Mouse (Mus musculus): ENCODE data around the gene Tsn. TPM values are rescaled to one million over a fixed set of nuclear protein-coding genes. Genes with fewer than 3 reads are reported as not detected.
A peak's percentile ranks its signal among the peaks of the same experiment; 100 is the strongest.

Gene Tsn
- 215 and 239 TPM in 2 replicates for polyA plus RNA-seq (2015; fragmentation: Nextera tagmentation; extraction: Ambion mirVana)

DNA sequence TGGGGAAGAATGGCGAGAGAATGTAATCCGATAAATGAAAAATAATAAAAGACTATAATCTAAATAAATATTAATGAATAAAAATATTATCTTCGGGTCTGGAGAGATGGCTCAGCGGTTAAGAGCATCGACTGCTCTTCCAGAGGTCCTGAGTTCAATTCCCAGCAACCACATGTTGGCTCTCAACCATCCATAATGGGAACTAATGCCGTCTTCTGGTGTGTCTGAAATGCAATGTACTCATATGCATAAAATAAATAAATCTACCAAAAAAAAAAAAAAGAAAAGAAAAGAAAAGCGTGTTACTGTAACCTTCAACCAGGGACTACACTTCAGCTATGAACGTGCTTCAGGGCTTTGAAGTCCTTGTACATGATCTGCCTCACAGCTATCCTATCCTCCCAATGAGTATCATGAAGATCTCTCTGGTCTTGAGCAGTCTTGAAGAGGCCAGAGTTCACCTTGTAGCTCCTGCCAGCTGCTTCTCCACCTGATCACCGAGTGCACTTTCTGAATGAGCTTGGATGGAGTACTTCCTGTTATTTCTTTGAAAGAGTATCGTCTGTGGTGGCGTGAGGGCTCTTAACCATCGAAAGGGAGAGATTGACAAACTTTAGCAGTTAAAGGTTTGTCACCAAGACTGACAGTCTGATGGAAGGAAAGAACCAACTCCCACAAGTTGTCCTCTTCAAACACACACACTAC is at the start of gene Tsn:
TSS of gene Tsn (minus strand) at position 118 of the 705 bp plus-strand sequence.
- H3K27me3 ChIP-seq (replicated peaks; ENCODE audit: control insufficient read depth, insufficient read depth, low read length), result no peaks in the 10 kb centered on the region
- peak within 1 kb of the TSS; percentile 95 for H3K27ac ChIP-seq (ENCODE audit: low read length)
- no peaks in the 10 kb centered on the region for H3K9me3 ChIP-seq (ENCODE audit: control insufficient read depth, low read length)
- 48% methylated on average over 12 of the region's 12 CpGs for WGBS
- peak within 1 kb of the TSS; percentile 58 for H3K4me2 ChIP-seq (ENCODE audit: low read depth, low read length)
- peak within 1 kb of the TSS; percentile 85 for H3K9ac ChIP-seq (ENCODE audit: low read depth, low read length)
- H3K4me1 ChIP-seq (ENCODE audit: control insufficient read depth, insufficient read depth, low read length), result peaks cover 7% of the 10 kb centered on the region
- ATAC-seq, result peak; percentile 29
- H3K36me3 ChIP-seq (ENCODE audit: control insufficient read depth, insufficient read depth, low read length), result peaks cover 2% of the 10 kb centered on the region; the same call in 1 of the 2 replicates
- H3K4me3 ChIP-seq (ENCODE audit: low read length), result peak within 1 kb of the TSS; percentile 79

DNA sequence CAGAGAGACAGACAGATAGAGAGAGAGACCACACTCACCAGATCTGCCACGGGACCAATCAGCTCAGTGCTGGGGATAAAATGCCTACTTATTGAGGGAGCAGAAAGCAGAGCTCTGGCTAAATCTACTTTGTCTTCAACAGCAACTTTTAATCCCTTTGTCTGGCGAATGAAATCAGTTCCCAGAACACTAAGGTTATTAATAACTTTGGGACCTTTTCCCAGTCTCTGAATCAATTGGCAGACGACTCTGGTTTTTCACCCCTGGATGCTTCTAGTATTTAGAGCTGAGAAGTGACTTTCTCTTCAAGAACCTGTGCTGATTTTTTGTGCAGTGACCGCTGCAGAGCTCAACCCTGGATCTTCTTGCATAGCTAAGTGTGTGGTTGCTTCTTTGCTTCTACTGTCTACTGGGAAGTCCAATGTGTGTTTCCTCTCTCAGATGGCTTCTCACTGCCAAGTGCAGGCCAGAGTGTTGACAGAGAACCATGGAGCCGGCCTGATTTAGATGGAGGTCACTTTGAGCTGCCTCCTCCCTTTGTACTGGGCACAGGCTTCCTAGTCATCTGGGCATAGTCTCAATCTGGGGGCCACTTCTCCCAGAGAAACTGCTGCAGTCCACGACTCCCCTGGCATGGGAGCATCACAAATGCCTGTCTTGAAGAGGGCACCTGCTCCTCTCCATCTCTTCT is 47.7 kb upstream of the Tsn start:
- no peak overlapping the region for H3K9ac ChIP-seq (ENCODE audit: low read depth, low read length)
- no peaks in the 10 kb centered on the region for H3K36me3 ChIP-seq (ENCODE audit: control insufficient read depth, insufficient read depth, low read length)
- H3K4me2 ChIP-seq (ENCODE audit: low read depth, low read length), result no peak overlapping the region
- no peaks in the 10 kb centered on the region for H3K27me3 ChIP-seq (replicated peaks; ENCODE audit: control insufficient read depth, insufficient read depth, low read length)
- H3K4me3 ChIP-seq (ENCODE audit: low read length), result no peak overlapping the region
- no peaks in the 10 kb centered on the region for H3K9me3 ChIP-seq (ENCODE audit: control insufficient read depth, low read length)
- WGBS, result 72% methylated on average over 6 of the region's 6 CpGs
- no peaks in the 10 kb centered on the region for H3K4me1 ChIP-seq (ENCODE audit: control insufficient read depth, insufficient read depth, low read length)
- ATAC-seq, result no peak
- H3K27ac ChIP-seq (ENCODE audit: low read length), result no peak overlapping the region

DNA sequence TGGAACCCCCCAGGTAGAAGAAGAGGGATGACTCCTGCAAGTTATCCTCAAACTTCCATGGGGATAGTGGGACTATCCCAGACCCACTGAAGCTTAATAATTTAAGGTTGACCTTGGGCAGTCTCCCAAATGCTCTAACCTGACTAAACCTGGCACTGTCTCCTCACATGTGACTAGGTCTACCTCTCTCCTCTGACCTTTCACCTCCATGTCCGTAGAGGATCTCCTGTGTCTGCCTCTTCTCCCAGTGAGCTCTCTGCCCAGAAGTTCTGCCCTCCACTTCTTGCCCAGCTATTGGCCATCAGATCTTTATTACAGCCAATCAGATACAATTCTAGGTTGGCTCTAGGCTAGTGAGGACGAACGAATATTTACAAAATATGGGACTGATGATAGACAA is 38.4 kb upstream of the Tsn start:
- Histone ChIP-seq H3K4me2 (ENCODE audit: low read depth, low read length) (no peak overlapping the region), H3K9me3 (ENCODE audit: control insufficient read depth, low read length) (no peaks in the 10 kb centered on the region), H3K36me3 (ENCODE audit: control insufficient read depth, insufficient read depth, low read length) (no peaks in the 10 kb centered on the region), H3K4me3 (ENCODE audit: low read length) (no peak overlapping the region), H3K27me3 (replicated peaks; ENCODE audit: control insufficient read depth, insufficient read depth, low read length) (no peaks in the 10 kb centered on the region), H3K9ac (ENCODE audit: low read depth, low read length) (no peak overlapping the region), H3K27ac (ENCODE audit: low read length) (no peak overlapping the region), H3K4me1 (ENCODE audit: control insufficient read depth, insufficient read depth, low read length) (no peaks in the 10 kb centered on the region)
- WGBS, result 75% methylated on average over 3 of the region's 3 CpGs
- ATAC-seq, result no peak

DNA sequence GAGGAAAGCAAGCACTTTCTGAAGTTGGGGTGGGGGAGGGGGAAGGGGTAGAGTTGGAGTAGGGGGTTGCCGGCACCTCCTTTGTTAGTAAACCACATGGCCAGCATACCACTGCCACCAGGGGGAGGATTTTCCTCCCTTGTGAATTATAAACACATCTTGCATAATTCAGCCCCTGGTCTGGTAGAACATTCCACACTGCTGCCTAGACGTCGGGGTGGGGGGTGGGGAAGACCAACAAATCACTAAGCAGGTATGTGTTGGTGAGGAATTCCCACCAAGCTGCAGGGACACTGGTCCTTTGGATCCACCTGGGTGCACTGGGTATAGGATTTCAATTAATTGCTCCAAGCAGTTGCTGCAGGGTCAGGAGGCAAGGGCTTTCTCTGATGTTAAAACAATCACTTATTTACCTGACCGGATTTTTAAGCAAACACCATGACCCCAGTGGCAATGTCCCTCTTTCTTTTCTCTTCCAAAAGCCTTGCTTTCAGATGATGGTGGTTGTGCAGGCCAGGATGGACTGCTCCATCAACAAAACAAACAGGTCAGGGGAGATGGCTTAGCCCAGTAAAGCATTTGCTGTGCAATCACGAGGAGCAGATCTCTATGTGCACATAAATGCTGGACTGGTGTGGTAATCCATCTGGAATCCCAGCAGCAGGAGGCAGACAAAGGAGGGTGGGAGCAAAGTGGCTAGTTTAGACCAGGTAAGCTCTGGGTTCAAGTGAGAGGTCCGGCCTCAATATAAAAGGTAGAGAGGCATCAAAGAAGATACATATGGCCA is 32.3 kb upstream of the Tsn start:
- H3K36me3 ChIP-seq (ENCODE audit: control insufficient read depth, insufficient read depth, low read length), result no peaks in the 10 kb centered on the region
- H3K9me3 ChIP-seq (ENCODE audit: control insufficient read depth, low read length), result no peaks in the 10 kb centered on the region
- no peak overlapping the region for H3K4me3 ChIP-seq (ENCODE audit: low read length)
- no peaks in the 10 kb centered on the region for H3K27me3 ChIP-seq (replicated peaks; ENCODE audit: control insufficient read depth, insufficient read depth, low read length)
- H3K9ac ChIP-seq (ENCODE audit: low read depth, low read length), result no peak overlapping the region
- ATAC-seq, result no peak
- H3K27ac ChIP-seq (ENCODE audit: low read length), result no peak overlapping the region
- no peaks in the 10 kb centered on the region for H3K4me1 ChIP-seq (ENCODE audit: control insufficient read depth, insufficient read depth, low read length)
- H3K4me2 ChIP-seq (ENCODE audit: low read depth, low read length), result no peak overlapping the region
- WGBS, result 33% methylated on average over 6 of the region's 6 CpGs

DNA sequence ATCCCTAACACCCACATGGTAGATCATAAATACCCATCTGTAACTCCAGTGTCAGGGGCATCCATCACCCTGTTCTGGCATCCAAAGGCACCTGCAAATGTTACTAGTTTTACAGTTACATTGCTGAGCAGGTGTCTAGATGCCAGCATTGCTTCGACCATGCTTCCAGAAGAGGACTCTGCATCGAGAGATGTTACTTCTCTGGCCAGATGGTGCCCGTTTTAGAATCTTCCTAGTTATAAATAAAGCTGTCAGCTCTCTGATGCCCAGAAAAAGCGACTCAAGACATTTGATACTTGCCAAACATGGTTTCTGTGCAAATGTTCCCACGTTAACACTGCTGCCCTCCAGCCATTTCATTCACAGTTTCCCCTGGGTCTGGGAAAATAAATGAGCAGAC is 26.4 kb upstream of the Tsn start:
- Histone ChIP-seq H3K9ac (ENCODE audit: low read depth, low read length) (no peak overlapping the region), H3K9me3 (ENCODE audit: control insufficient read depth, low read length) (no peaks in the 10 kb centered on the region), H3K4me2 (ENCODE audit: low read depth, low read length) (no peak overlapping the region), H3K36me3 (ENCODE audit: control insufficient read depth, insufficient read depth, low read length) (no peaks in the 10 kb centered on the region; the same call in 1 of the 2 replicates), H3K4me1 (ENCODE audit: control insufficient read depth, insufficient read depth, low read length) (no peaks in the 10 kb centered on the region), H3K27me3 (replicated peaks; ENCODE audit: control insufficient read depth, insufficient read depth, low read length) (no peaks in the 10 kb centered on the region), H3K27ac (ENCODE audit: low read length) (no peak overlapping the region), H3K4me3 (ENCODE audit: low read length) (no peak overlapping the region)
- no peak for ATAC-seq
- WGBS, result 81% methylated on average over 5 of the region's 5 CpGs

DNA sequence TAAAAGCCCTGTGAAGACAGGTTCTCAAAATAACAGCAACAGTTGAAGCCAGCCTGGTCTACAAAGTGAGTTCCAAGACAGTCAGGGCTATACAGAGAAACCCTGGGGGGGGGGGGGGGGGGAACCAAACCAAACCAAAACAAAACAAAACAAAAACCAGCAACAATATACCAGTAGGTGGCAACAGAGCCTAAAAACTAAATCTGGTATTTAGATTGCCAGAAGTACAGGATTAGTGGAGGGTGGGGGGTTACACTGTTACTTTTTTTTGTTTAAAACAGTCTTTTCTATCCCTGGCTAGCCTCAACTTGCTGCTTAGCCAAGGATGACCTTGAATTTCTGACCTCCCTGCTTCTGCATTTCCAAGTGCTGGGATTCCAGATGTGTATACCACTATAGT is 24.3 kb upstream of the Tsn start:
- no peak overlapping the region for H3K9ac ChIP-seq (ENCODE audit: low read depth, low read length)

DNA sequence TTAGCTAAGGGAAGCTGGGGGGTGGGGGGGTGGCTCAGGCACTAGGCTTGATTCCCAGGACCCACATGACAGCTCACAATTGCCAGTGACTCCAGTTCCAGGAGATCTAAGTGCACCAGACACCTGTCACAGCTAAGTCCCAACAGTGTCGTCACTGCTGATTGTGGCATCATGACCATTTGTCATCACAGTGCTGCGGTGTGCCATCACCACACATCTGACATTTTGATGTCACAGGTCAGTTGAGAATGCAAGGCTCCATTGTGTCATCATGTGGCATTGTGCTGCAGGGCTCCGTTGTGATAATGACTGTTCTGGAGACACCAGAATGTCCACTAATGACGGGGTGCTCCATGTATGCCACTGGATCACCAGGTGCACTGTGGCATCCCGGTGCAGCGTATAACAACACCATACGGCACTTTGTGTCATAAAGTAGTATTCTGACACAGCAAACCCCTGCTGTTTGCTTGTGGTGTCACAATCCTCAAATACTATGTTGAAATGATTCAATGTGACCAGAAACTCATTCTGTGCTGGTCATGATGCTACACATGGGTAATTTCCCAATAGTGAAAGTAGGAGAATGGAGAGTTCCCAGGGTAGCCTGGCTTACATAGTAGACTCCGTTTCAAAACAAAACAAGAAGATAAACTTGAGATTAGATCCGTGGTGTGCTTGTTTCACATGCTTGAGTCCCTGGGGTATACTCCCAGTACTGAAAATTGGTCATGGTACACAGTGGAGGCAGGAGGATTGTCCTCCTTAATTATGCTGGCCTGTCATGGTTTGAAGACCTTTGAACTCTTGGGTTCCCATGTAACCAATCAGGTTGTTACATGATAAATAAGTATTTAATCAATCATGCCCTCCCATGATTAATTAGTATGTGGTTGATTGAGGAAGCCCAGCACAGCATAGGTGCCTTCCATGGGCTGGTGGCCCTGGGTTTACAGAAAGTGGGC is 23.5 kb upstream of the Tsn start:
- H3K36me3 ChIP-seq (ENCODE audit: control insufficient read depth, insufficient read depth, low read length), result peaks cover under 1% of the 10 kb centered on the region; the same call in 1 of the 2 replicates
- no peak for ATAC-seq
- H3K4me3 ChIP-seq (ENCODE audit: low read length), result no peak overlapping the region
- H3K27me3 ChIP-seq (replicated peaks; ENCODE audit: control insufficient read depth, insufficient read depth, low read length), result no peaks in the 10 kb centered on the region
- 86% methylated on average over 9 of the region's 9 CpGs for WGBS
- no peak overlapping the region for H3K4me2 ChIP-seq (ENCODE audit: low read depth, low read length)
- no peaks in the 10 kb centered on the region for H3K4me1 ChIP-seq (ENCODE audit: control insufficient read depth, insufficient read depth, low read length)
- H3K9me3 ChIP-seq (ENCODE audit: control insufficient read depth, low read length), result no peaks in the 10 kb centered on the region
- no peak overlapping the region for H3K27ac ChIP-seq (ENCODE audit: low read length)
- no peak overlapping the region for H3K9ac ChIP-seq (ENCODE audit: low read depth, low read length)

More for the DNA sequence above, 24.3 kb upstream of the Tsn start:
- Histone ChIP-seq H3K4me1 (ENCODE audit: control insufficient read depth, insufficient read depth, low read length) (no peaks in the 10 kb centered on the region), H3K27ac (ENCODE audit: low read length) (no peak overlapping the region), H3K36me3 (ENCODE audit: control insufficient read depth, insufficient read depth, low read length) (no peaks in the 10 kb centered on the region; the same call in 1 of the 2 replicates), H3K4me2 (ENCODE audit: low read depth, low read length) (no peak overlapping the region), H3K4me3 (ENCODE audit: low read length) (no peak overlapping the region), H3K9me3 (ENCODE audit: control insufficient read depth, low read length) (no peaks in the 10 kb centered on the region), H3K27me3 (replicated peaks; ENCODE audit: control insufficient read depth, insufficient read depth, low read length) (no peaks in the 10 kb centered on the region)
- ATAC-seq, result no peak

DNA sequence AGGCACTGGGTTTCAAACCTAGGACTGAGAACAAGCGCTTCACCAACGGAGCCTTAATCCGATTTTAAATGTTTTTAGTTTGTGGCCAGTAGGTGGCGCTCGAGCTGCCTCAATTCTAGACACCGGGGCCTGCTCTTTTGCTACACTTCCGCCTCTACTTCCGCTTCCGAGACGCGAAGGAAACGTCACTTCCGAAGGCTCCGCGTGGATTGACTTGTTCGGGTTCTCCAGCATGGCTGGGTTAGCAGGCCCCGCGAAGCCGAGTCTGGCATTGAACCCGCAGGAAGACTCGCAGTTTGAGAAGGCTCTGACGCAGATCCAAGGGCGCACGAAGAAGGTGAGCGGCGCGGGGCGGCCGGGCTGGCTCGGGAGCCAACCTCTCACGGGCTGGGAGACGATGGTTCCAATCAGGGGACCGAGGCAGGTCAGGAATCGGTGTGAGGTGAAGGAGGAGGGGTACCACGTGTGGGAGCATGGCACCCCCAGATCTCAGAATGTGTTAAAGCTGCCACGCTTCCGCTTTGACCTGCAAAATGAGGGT is 10.2 kb upstream of the Tsn start, which contains the start of gene Nifk:
TSS of gene Nifk (plus strand) at position 179 of the 541 bp plus-strand sequence.
- Histone ChIP-seq H3K36me3 (ENCODE audit: control insufficient read depth, insufficient read depth, low read length) (0 out of 2 replicates have a peak, but pooled peaks cover 5% of the 10 kb centered on the region), H3K27me3 (replicated peaks; ENCODE audit: control insufficient read depth, insufficient read depth, low read length) (no peaks in the 10 kb centered on the region), H3K27ac (ENCODE audit: low read length) (no peak within 1 kb of the TSS), H3K4me1 (ENCODE audit: control insufficient read depth, insufficient read depth, low read length) (peaks cover 6% of the 10 kb centered on the region), H3K4me3 (ENCODE audit: low read length) (peak within 1 kb of the TSS; percentile 66), H3K9ac (ENCODE audit: low read depth, low read length) (peak within 1 kb of the TSS; percentile 82), H3K9me3 (ENCODE audit: control insufficient read depth, low read length) (no peaks in the 10 kb centered on the region), H3K4me2 (ENCODE audit: low read depth, low read length) (peak within 1 kb of the TSS; percentile 69)
- ATAC-seq, result peak; percentile 95
- WGBS, result under 1% methylated on average over 37 of the region's 37 CpGs
